Mouse (Mus musculus) bone marrow, adult 2 months (tissue): ENCODE data around the gene Gm20890. TPM values are rescaled to one million over a fixed set of nuclear protein-coding genes. Genes with fewer than 3 reads are reported as not detected.
"Not testable (repeated sequence)": the region's sequence is repeated elsewhere in the genome, so short reads cannot be mapped to it uniquely, and the experiment has no call there.

Source experiments
- H3K27ac ChIP-seq: fragments of 200-500 bp; 2 replicates; pipeline ENCODE4 v1.5.1; 2012; ENCODE audit warnings: low read depth, mild to moderate bottlenecking, control low read depth, inconsistent platforms, low read length; ENCODE audit not compliant: control insufficient read depth, poor library complexity, insufficient read depth
- H3K4me1 ChIP-seq: fragments of 200-500 bp; 2 replicates; pipeline ENCODE4 v1.6.1; 2011; ENCODE audit warnings: low read length; ENCODE audit not compliant: control insufficient read depth, insufficient read depth
- H3K4me3 ChIP-seq: fragments of 200-500 bp; replicated peaks from 2 replicates; pipeline ENCODE3; 2011; ENCODE audit warnings: mild to moderate bottlenecking, low read depth, low read length, control low read depth; ENCODE audit not compliant: control insufficient read depth
- WGBS: fragments of 180-500 bp; shearing (Covaris S2); methylation state at CpG from one replicate; pipeline ENCODE4 v1.1.7; 2018; 5-methylcytosine and 5-hydroxymethylcytosine counted together
- polyA plus RNA-seq: library from polyadenylated mRNA; stranded (reverse); fragments of >200 nt; gene quantifications from 2 replicates; pipeline ENCODE4 v1.2.4, GENCODE M21; 2011; ENCODE audit warnings: low replicate concordance; ENCODE audit not compliant: missing spikeins, insufficient read depth, insufficient read length

Gene Gm20890
- not detected in 2 replicates for polyA plus RNA-seq

DNA sequence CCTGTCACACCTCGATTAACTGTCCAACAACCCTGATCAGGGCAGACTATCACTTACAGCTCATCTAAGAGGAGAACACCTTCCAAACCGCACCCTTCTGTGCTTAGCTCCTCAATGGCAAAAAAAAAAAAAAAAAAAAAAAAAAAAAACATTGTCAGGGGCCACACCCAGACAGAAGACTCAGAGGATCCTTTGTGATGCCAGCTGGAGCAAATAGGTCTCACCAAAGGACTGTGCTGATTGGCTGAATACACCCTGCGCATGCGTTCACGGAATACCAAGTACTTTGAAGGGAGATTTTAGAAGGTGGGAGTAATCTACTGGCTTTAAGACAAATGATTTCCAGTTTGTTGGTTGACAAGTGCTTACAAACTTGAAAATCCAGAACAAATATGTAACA lies at the start of gene Gm20890:
Gene Gm20890, minus strand, starts transcription at position 101 of the 400 bp plus-strand sequence.
- no CpG with 5 or more reads among the region's 5 CpGs for WGBS
- not testable (repeated sequence) for H3K4me3 ChIP-seq, H3K27ac ChIP-seq, H3K4me1 ChIP-seq
